Mouse (Mus musculus): ENCODE measurements around the gene Styk1. TPM values are rescaled to one million over a fixed set of nuclear protein-coding genes. Genes with fewer than 3 reads are reported as not detected.

Styk1 gene
- total and polyA plus RNA-seq, 2 experiments from 2014 or later, result 4.9 to 6.9 TPM

DNA sequence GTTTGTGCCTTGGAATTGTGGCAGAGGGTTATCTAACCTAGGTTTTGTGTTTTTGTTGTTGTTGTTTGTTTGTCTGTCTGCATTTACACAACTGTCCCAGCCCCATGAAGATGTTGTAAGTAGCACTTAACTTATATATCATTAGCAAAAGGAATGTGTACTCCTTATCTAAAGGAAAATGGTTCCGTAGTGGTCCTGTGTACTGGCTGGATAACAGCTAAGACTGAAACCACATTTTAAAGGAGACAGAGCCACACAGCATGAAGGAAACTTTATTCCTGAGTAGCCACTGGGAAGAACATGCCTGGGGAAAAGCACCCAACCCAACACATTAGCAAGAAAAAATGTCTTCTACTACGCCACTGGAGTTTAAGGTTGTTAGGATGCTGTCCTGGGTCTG is 6.1 kb upstream of the Styk1 start:
- H3K4me1 ChIP-seq (ENCODE audit: insufficient read depth, low read length), result no peaks in the 10 kb centered on the region
- H3K9ac ChIP-seq (replicated peaks; ENCODE audit: low read length, poor library complexity, severe bottlenecking), result no peak overlapping the region
- TF ChIP-seq CTCF (IDR thresholded peaks at IDR 0.05), result no peak
- DNase-seq (ENCODE audit: low spot score) (no peak), ATAC-seq (ENCODE audit: low FRiP score) (no peak)
- H3K4me3 ChIP-seq (ENCODE audit: low read depth, low read length), result no peak overlapping the region
- H3K9me3 ChIP-seq (ENCODE audit: low read length), result no peaks in the 10 kb centered on the region
- 93% methylated on average over 2 of the region's 2 CpGs for WGBS
- no peak overlapping the region for H3K4me2 ChIP-seq (ENCODE audit: low read depth, low read length, poor library complexity, severe bottlenecking)
- peaks cover 3% of the 10 kb centered on the region; the same call in 1 of the 2 replicates for H3K36me3 ChIP-seq (ENCODE audit: insufficient read depth, low read length)
- no peaks in the 10 kb centered on the region for H3K27me3 ChIP-seq (ENCODE audit: insufficient read depth, low read length)
- H3K27ac ChIP-seq (ENCODE audit: low read depth, low read length), result no peak overlapping the region

DNA sequence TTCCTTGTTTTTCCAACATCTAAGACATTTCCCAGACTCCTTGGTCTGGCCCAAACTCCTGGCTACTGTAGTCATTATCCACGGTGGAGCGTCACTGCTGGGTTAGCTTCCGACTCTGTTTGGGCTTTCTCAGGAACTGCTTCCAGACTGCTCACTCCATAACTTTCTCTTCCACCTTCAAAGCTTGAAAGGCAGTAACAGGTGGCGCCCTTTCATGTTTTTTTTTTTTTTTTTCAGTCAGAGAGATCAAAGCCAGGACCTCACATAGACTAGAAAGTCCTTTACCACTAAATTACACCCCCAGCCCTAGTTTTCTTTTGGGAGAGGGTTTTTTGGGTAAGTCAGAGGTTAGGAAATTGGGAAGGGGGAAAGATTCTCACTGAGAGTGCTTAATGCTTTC is 1.5 kb upstream of the Styk1 start:
- DNase-seq (ENCODE audit: low spot score) (no peak), ATAC-seq (ENCODE audit: low FRiP score) (no peak)
- H3K27ac ChIP-seq (ENCODE audit: low read depth, low read length), result no peak overlapping the region
- H3K4me3 ChIP-seq (ENCODE audit: low read depth, low read length), result no peak overlapping the region
- H3K36me3 ChIP-seq (ENCODE audit: insufficient read depth, low read length), result no peaks in the 10 kb centered on the region
- TF ChIP-seq CTCF (IDR thresholded peaks at IDR 0.05), result no peak
- H3K4me2 ChIP-seq (ENCODE audit: low read depth, low read length, poor library complexity, severe bottlenecking), result no peak overlapping the region
- WGBS, result 64% methylated on average over 4 of the region's 4 CpGs
- H3K9me3 ChIP-seq (ENCODE audit: low read length), result no peaks in the 10 kb centered on the region
- no peak overlapping the region for H3K9ac ChIP-seq (replicated peaks; ENCODE audit: low read length, poor library complexity, severe bottlenecking)
- no peaks in the 10 kb centered on the region for H3K4me1 ChIP-seq (ENCODE audit: insufficient read depth, low read length)
- no peaks in the 10 kb centered on the region for H3K27me3 ChIP-seq (ENCODE audit: insufficient read depth, low read length)

DNA sequence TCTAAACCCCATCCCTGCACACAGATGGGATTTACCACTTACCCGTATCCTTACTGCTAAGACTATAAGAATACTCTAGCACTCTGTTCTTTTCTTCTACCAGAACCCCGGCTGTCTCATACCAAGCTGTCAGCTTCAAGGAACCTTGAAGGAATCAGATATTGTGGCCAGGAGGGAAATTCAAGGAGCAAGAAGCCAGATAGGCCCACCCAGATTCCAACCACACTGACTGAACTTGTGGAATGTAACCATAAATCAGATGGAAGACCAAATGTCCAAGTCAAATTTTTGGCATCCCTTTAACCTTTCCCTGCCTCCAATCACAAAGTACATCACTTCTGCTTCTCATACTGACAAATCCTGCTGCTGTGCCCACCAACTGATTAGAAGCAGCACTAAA is 6.4 kb downstream of the Styk1 start:
- Histone ChIP-seq H3K36me3 (ENCODE audit: insufficient read depth, low read length) (no peaks in the 10 kb centered on the region), H3K27ac (ENCODE audit: low read depth, low read length) (no peak overlapping the region), H3K9me3 (ENCODE audit: low read length) (no peaks in the 10 kb centered on the region), H3K9ac (replicated peaks; ENCODE audit: low read length, poor library complexity, severe bottlenecking) (no peak overlapping the region), H3K4me2 (ENCODE audit: low read depth, low read length, poor library complexity, severe bottlenecking) (no peak overlapping the region), H3K4me1 (ENCODE audit: insufficient read depth, low read length) (no peaks in the 10 kb centered on the region), H3K4me3 (ENCODE audit: low read depth, low read length) (no peak overlapping the region), H3K27me3 (ENCODE audit: insufficient read depth, low read length) (no peaks in the 10 kb centered on the region)
- no peak for TF ChIP-seq CTCF (IDR thresholded peaks at IDR 0.05)
- WGBS, result 90% methylated on average over 2 of the region's 2 CpGs
- ATAC-seq (ENCODE audit: low FRiP score) (no peak), DNase-seq (ENCODE audit: low spot score) (no peak)

DNA sequence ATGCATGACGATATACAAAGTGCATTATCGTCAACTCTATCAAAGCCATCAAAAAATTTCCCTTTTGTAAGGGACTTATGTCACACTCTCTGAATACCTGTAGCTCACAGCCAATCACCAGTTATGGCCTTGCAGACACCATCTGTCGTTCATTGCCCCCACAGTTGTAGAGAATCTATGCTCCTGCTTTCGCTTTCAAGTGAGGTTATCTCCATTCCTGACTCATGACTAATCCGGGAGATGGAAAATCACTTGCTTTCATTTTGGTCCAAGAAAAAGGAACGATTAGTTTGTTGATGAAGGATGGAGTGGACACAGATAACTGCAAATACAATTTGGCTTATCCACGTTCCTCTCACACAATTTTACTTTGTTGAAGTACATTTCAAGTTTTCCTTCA is 9.1 kb downstream of the Styk1 start:
- Histone ChIP-seq H3K4me3 (ENCODE audit: low read depth, low read length) (no peak overlapping the region), H3K9ac (replicated peaks; ENCODE audit: low read length, poor library complexity, severe bottlenecking) (no peak overlapping the region), H3K27ac (ENCODE audit: low read depth, low read length) (no peak overlapping the region), H3K9me3 (ENCODE audit: low read length) (no peaks in the 10 kb centered on the region), H3K4me1 (ENCODE audit: insufficient read depth, low read length) (no peaks in the 10 kb centered on the region), H3K36me3 (ENCODE audit: insufficient read depth, low read length) (no peaks in the 10 kb centered on the region), H3K27me3 (ENCODE audit: insufficient read depth, low read length) (no peaks in the 10 kb centered on the region), H3K4me2 (ENCODE audit: low read depth, low read length, poor library complexity, severe bottlenecking) (no peak overlapping the region)
- no peak for TF ChIP-seq CTCF (IDR thresholded peaks at IDR 0.05)
- WGBS, result 88% methylated on average over 7 of the region's 7 CpGs
- no peak for DNase-seq (ENCODE audit: low spot score)
- no peak for ATAC-seq (ENCODE audit: low FRiP score)

DNA sequence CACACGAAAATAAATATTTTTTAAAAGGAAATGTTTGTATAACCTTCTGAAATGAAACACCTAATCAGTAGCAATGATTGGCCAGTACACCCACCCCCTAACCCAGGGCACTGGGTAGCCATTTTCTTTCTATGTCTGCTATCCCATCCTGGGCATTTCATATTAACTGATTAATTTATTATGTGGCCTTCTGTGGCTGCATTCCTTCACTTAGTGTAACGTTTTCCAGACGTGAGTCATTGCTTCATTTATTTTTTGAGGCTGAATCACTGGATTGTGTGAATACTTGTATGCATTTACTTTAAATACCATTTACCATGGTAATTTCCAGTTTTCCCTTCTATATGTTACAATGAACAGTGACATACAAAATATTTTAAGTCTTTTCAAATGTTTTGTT is 13.3 kb downstream of the Styk1 start:
- H3K4me2 ChIP-seq (ENCODE audit: low read depth, low read length, poor library complexity, severe bottlenecking), result no peak overlapping the region
- H3K9me3 ChIP-seq (ENCODE audit: low read length), result no peaks in the 10 kb centered on the region
- no peak overlapping the region for H3K4me3 ChIP-seq (ENCODE audit: low read depth, low read length)
- ATAC-seq (ENCODE audit: low FRiP score), result no peak
- H3K27ac ChIP-seq (ENCODE audit: low read depth, low read length), result no peak overlapping the region
- H3K36me3 ChIP-seq (ENCODE audit: insufficient read depth, low read length), result no peaks in the 10 kb centered on the region
- no peak for DNase-seq (ENCODE audit: low spot score)
- TF ChIP-seq CTCF (IDR thresholded peaks at IDR 0.05), result no peak
- H3K9ac ChIP-seq (replicated peaks; ENCODE audit: low read length, poor library complexity, severe bottlenecking), result no peak overlapping the region
- H3K27me3 ChIP-seq (ENCODE audit: insufficient read depth, low read length), result no peaks in the 10 kb centered on the region
- H3K4me1 ChIP-seq (ENCODE audit: insufficient read depth, low read length), result no peaks in the 10 kb centered on the region
- 84% methylated on average over 3 of the region's 3 CpGs for WGBS

DNA sequence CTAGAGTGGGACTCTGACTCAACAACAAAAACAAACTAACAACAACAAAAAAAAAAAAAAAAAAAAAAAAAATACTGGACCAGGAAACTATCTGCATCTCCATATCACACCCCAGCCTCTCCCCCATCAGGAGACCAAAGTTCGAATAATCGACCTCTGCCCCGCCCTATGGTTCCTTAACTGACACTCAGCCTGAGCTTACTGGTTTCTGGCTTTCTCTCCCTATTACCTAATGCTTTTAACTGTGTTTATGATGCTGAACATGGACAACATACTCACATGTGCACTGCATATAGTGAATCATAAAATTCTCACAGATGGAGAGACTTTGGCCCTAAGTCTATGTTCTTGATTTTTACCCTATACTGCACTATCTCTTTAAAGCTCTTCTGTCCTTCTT is 14.1 kb downstream of the Styk1 start:
- Histone ChIP-seq H3K27me3 (ENCODE audit: insufficient read depth, low read length) (no peaks in the 10 kb centered on the region), H3K4me1 (ENCODE audit: insufficient read depth, low read length) (no peaks in the 10 kb centered on the region), H3K4me3 (ENCODE audit: low read depth, low read length) (no peak overlapping the region), H3K9ac (replicated peaks; ENCODE audit: low read length, poor library complexity, severe bottlenecking) (no peak overlapping the region), H3K27ac (ENCODE audit: low read depth, low read length) (no peak overlapping the region), H3K4me2 (ENCODE audit: low read depth, low read length, poor library complexity, severe bottlenecking) (no peak overlapping the region), H3K9me3 (ENCODE audit: low read length) (no peaks in the 10 kb centered on the region), H3K36me3 (ENCODE audit: insufficient read depth, low read length) (no peaks in the 10 kb centered on the region)
- ATAC-seq (ENCODE audit: low FRiP score) (no peak), DNase-seq (ENCODE audit: low spot score) (no peak)
- TF ChIP-seq CTCF (IDR thresholded peaks at IDR 0.05), result no peak
- 88% methylated on average over 3 of the region's 3 CpGs for WGBS

Measured in midbrain, postnatal 0 days (tissue).